Mouse (Mus musculus) right cerebral cortex, postnatal 14 days (tissue): ENCODE results near the gene Abcb9.
"Not testable (repeated sequence)": the region's sequence is repeated elsewhere in the genome, so short reads cannot be mapped to it uniquely, and the experiment has no call there.

Source experiments
- DNase-seq: peaks from one replicate; pipeline ENCODE4 v3.0.0; 2022

Gene Abcb9

DNA sequence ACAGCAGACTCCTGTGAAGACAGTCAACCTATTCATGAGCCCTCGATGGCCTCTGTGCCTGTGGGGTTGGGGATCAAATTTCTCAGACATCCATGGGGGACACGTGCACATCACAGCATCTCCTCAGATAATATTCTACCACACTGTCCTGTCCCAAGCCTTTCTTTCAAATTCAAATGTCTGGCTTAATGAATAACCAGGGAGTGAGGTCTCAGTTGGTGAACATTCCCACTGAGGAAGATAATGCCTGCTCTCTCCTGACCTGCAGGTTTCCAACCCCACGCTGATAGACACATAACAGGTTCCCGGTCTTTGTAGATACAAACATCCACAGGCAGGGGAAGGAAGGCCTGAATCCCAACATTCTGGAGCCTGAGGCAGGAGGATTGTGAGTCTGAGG lies 38.6 kb downstream of the Abcb9 start:
- no peak for DNase-seq

DNA sequence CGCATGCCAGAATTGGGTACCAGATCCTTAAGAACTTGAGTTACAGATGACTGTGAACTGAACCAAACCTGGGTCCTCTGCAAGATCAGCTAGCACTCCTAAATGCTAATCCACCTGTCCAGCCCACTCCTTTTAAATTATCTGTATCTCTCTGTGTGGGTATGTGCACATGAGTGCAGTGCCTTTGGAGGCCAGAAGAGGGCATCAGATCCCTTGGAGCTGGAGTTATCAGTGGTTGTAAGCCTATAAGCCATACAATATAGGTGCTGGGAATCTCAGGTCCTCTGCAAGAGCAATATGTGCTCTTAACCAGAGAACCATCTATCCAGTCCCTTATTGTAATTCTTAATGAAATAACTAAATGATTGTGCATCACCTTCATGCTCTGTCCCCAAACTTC lies 39.4 kb downstream of the Abcb9 start:
- DNase-seq = no peak

DNA sequence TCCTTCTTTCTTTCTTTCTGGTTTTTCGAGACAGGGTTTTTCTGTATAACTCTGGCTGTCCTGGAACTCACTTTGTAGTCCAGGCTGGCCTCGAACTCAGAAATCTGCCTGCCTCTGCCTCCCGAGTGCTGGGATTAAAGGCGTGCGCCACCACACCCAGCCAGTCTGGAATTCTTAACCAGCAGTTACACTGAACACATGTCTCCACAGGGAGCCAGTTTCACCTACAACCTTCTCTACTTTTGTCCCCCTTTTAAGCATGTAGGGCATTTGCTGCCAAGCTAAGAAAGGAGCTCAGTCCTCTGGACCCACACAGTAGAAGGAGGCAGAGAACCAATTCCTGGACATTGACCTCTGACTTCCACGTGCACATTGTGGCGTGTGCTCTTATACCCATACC lies 43.0 kb downstream of the Abcb9 start:
- DNase-seq = not testable (repeated sequence)

DNA sequence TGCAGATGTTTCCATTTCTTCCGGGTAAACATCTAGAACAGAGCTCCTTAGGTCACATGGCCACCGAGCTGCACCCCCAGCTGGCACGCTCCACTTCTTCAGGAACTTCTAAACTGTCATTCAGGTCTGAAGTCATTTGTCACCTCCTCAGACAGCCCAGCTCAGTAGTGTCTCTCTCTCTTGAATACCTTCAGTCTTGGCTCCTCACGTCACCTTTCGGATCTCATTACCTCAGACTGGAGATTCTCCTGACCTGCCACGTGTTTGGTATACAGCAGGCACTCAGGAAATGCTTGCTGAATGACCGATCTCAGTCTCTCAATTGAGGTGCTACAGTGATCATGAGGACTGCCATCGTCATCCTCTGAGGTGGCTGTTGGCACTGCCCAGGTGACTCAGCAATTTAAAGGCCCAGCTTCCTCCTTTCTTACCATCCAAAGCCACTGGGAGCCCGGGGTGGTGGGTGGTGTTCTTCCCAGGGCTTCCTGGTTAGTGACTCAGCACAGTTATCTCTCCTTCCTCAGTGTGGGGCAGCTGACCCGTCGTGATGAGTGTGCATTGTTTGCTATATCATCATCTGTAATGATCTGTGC lies 43.6 kb downstream of the Abcb9 start:
- no peak for DNase-seq

DNA sequence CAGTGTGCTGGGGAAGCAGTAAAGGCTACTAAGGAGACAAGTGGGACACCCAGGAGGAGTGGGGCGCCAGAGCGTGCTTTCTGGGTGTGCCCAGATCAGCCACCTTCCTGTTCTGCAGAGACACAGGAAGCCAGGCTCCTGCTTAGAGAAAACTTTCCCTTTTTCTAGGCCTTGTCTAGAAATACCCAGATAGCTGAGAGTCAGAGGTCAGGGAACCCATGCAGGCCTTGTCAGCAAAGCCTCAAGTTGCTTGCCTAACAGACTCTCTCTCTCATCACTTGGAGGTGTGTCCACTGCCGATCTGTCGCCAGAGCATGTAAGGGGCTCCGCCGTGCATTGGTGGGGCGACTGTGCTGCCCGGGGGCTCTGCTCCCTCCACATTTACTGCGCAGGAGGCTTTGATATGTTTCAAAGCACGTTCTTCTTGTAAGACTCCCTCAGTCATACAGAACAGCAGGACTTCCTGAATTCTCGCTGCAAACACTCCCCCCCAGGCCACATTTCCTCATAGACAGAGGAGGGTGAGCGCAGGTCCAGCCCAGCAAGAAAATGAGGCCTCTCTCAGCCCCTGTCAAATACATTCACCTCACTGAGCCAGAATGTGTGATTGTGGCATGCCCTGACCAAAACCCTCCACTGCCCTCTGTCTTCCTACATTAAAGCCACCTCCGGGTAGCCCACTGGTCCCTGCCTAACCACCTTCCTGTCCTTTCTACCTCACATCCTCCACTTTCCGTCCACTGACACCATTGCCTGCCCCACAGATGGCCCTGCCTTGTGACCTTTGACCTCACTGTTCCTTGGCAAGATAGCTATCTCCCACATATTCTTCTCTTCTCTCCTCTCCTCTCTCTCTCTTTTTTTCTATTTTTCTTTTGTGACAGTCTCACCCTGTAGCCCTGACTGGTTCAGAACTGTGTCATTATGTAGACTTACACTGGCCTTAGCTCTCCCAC lies 45.2 kb downstream of the Abcb9 start:
- no peak for DNase-seq

DNA sequence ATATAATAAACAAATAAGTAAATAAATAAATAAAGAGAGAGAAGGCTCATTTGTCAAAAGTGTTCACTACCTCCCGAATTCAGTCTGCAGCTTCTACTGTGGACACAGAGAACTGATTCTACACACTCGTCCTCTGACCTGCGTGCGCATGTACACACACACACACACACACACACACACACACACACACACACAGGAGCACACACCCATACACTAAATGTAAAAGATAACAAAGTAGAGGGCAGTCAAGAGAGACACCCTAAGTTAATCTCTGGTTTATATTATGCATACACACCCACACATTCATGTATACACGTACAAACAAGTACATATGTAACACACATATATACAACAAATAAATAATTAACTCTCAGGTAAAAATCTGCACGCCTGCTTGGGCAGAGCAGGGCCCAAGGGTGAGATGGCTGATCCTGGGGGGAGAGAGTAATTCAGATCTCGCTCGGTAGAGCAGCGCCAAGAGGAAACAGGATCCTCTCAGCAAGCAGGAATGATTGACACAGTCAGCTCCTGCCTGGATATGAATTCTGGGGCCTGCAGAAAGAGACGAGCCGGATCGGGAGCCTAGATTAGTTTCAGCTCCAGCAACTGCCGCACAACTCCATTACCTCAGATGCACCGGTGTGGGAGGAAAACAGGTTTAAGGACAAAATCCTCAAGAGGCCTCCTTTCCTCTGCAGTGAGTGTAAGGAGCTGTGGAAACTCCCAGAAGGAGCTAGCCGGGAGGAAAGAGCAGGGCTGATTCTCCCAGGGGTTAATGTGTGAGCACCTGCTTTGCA lies 46.2 kb downstream of the Abcb9 start:
- no peak for DNase-seq

DNA sequence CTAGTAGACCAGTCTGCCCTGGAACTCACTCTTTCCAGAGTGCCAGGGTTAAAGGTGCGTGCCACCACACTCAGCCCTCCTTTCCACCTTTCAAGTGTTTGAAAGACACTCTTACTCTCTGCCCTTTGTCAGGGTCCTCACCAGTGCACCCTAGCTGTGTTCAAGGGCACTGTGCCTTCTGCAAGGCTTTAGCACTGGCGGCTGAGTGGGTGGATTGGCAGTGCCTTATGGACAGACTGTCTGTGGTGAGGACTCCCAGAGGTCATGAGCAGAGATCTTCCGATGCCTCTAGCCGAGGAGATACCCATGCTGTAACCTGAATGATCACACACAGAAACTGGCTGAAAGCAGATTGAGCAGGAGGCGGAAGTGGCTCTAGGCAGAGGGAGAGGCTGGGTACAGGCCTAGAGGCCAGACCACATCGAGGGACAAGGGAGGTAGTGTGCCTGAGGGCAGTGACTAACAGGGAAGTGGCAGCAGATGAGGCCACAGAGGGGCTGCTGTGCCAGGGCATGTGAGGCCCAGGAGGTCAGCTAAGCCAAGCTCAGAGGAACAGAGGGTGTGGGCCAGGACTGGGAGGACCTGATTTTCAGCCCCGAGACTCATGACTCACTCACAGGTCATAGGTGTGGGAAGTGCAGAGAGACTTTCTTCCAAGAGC lies 48.7 kb downstream of the Abcb9 start:
- DNase-seq = no peak

DNA sequence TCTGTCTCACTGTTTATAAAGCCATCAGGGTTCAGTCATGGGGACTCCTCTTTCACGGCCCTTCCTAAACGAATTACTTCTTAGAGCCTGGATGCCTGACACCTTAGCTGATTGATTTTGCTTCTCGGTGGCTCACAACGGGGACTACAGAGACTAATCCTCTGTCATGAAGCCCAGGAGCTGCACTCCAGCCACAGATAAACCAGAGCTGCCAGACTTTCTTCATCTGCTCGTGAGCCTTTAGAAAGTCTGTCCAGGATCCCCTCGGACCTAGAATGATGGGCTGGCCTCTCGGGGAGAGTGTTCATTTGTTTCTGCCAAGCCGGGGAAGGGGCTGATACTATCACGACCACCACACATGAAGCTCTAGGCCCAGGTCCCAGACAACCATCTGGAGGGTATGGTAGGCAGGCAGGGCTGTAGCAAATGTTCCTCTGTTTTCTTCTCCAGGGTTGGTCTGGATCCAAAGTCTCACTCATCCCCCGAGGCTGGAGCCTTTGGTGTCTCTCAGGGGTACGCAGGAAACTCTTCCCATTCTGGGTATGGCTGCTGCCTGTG lies 50.1 kb downstream of the Abcb9 start:
- DNase-seq = no peak

DNA sequence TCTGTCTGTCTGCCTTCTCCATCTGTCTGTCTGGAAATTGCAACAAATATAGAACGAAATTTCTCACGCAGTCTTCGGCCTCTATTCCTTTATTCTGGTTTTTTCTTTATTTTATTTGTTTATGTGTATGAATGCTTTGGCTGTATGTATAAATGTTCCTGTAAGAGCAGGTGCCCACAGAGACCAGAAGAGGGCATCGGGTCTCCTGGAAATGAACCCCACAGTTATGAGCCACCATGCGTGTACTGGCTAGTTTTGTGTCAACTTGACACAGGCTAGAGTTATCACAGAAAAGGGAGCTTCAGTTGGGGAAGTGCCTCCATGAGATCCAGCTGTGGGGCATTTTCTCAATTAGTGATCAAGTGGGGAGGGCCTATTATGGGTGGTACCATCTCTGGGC lies 51.6 kb downstream of the Abcb9 start:
- DNase-seq = no peak

DNA sequence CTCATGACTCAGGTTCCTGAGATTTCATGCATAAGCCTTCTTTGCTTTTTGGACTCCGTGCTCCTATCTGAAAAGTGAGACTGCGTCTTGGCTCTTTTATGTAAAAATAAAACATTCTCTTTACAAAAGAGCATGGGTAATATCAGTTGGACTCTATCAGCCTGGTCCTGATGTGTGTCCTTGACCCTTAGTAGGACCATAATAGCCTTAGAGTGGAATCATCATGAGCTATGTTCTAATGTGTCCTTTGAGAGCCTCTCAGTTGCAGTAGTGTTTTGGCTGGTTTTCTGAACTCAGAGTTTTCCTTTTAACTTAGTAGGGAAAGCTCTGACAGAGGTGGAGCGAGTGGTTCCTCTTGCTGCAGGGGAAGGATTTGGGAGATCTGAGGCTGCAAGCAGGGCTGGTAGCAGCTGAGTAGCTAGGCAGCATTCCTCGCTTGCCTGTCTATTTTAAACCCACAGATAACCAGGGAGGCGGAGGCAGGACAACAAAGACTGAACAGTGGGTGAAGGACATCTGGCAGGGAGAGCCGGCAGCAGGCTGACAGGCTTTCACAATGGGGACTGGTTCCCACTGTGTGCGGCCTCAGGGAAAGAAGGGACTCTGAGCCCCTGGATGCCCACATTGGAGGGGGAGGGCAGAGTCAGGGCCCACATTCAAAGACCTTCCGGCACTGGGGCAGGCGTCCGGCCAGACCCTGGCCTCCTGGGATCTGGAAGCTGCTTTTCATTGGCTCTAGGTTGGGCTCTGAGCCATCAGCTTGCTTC lies 52.2 kb downstream of the Abcb9 start:
- peak; percentile 57 for DNase-seq

DNA sequence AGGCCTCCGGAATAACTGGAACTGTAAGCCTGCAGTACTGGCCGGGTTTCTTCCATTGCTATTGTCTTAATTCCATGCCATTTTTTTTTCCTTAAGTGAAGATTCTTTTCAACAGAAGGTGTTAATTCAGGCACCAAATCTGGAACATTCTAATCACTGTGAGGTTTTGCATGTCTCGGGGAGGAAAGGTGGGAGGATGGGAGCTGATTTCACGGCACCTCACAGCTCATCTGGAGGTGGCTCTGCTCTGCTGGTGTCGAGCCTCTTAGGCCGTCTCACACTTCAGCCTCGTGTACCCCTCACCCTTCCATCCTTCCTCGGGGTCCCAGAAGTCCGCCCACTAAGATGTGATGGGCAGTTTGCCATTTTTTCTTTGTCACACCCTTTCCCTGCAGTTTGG lies 54.5 kb downstream of the Abcb9 start:
- no peak for DNase-seq

DNA sequence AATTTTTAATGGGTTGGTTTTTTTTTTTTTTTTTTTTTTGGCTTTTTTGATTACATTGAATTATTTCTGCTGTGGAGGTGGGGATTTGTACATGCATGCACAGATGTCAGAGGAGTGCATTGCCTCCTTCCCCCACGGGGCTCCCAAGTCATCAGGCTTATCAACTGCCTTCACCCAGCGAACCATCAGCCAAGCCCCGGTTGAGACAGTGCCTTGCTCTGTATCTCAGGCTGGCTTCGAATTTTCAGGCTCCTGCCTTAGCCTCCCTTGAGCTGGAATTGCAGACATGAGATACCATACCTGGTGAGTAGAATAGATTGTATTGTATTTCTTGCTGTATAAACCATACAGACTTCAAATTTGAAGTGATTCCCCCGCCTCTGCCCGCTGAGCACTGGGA lies 56.0 kb downstream of the Abcb9 start:
- no peak for DNase-seq

DNA sequence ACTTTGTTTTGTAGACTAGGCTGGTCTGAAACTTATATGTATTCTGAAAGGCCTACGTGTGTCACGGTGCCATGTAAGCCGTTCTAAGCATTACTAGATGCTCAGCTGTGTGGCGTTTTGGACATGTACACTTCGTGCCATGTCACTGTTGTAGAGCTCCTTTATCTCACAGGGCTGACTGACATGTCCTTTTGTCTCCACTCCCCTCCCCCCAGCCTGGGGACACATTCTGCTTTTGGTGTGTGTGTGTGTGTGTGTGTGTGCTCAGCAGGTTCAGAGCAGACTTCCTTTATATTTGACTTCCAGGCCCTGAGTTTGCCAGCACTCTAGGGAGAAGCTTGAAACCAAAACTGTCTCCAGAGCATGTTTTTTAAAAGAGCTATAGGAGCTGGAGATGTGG lies 58.8 kb downstream of the Abcb9 start:
- DNase-seq = no peak

DNA sequence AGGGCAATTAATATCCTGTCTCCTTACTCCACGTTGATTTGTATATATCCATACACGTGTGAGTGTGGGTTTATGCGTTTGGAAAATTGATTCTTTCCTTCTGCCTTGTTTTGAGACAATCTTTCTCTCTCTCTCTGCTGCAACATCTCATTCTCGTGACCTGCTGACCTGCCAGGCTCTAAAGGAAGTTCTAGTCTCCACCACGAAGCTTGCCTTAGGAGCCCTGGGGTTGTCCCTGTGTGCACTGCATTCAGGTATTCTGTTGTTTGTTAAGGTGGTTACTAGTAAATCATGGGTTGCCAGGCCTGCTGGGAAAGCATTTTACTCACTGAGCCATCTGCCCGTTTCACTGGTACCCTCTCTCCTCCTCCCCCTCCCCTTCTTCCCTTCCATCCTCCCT lies 59.3 kb downstream of the Abcb9 start:
- no peak for DNase-seq

DNA sequence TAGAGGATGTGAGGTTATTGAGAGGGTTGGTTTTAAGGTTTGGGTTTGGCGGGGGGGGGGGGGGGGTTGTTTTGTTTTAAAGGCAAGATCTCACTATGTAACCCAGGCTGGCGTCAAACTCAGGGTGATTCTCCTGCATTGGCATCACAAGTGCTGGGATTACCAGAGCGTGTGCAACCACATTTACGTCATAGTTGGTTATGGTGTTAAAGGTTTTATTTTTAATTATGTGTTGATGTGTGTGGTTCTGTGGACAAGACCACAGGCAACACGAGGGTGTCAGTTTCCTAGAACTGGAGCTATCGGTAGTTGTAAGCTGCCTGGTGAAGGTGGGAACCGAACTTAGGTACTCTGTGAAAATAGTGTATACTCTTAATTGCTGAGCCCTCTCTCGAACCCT lies 59.8 kb downstream of the Abcb9 start:
- DNase-seq = no peak

DNA sequence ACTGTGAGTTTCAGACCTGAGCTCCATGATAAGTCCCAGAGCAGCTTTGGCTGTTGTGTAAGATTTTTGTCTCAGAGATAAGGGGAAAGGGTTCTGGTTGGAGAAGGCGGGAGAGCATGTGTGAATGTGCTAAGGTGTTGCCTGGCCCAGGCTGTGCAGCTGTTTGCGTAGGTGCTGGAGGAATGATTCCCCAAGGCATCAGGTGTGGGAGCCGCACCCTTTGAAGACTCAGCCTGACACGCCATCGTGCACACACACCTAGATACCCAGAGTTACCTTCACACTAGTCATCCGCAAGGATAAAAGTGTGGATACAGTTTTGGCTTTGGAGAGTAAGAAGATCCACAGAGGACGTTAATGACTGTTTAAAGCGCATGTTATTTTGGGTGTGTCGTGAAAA lies 60.2 kb downstream of the Abcb9 start:
- no peak for DNase-seq

DNA sequence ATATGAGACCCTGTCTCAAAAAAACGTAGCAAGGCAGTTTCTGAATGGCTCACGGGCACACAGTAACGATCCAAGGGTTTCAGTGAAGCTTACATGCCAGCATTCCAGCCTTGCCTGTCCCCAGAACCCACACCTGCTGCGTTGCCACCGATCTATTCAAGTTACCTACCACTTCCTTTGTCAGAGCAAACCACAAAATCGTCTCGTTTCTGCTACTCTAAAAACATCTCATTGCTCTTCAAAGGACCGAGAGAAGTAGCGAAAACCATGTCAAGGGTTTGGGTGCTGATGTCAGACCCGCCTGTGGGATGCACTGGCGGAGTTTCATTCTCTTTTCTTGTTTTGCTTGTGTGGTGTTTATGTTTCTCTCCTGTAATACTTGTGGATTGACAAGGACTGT lies 61.1 kb downstream of the Abcb9 start:
- no peak for DNase-seq

DNA sequence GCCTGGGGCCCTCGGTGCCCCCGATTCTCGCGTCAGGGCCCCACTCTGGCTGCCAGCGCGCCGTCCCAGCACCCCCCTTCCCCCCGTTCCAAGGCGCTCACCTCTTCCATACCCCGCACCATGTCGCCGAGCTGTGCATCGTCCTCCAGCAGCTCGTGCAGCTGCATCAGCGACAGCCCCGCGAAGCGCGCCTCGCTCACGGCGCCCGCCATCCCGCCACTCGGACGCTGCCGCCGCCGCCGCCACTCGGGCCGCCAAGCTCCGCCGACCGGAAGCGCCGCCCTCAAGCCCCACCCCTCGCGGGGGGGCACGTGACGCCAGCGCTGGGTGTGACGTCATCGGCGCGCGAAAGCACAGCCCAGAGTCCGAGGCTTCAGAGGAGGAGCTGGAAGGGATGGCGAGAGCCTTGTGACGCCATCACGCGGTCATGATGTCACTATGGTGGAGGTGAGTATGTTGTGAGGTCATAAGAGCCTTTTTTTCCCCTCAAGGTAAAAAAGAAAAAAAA lies 63.5 kb downstream of the Abcb9 start, which contains the start of gene Vps37b:
Vps37b (minus strand) TSS at position 270 of the 508 bp plus-strand sequence.
- peak; percentile 92 for DNase-seq

DNA sequence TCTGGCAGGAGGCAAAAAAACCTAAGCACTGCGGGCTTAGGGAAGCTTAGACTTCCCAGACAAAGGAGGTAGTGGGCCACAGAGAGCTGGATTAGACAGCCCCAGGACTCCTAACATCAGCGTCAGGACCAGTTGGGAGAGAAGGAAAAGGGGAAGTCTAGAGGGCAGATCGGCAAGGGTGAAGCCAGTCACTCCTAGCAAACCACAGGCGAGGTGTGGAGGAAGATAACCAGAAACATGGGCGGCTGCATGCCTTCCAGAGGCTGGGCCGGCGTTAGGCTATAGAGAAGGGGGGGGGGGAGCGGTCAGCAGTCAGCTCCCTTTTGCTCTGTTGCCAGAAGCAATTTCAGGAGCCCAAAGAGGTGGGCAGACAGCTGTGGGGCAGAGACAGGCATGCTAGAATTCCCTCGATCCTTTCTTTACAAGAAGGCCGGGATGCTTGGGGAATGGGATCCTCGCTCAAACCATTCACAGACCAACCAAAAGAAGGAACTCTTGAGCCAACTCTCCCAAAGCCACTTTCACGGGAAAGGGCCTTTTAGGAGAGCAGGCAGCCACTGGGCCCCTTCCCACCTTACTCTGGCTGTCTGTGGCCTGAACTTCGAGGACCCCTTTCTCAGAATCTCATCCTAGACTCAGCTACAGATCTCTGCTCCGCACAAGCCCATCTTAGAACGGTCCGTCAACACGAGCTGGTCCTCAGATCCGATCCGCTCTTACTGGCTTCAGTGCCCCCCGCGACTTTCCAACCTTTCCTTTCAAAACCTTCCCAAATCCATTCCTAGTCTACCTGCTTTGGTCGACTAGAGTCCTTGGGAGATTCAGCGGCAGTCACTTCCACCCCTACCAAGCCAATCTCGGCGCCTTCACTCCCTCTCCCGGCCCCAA lies 64.3 kb downstream of the Abcb9 start:
- DNase-seq = no peak

DNA sequence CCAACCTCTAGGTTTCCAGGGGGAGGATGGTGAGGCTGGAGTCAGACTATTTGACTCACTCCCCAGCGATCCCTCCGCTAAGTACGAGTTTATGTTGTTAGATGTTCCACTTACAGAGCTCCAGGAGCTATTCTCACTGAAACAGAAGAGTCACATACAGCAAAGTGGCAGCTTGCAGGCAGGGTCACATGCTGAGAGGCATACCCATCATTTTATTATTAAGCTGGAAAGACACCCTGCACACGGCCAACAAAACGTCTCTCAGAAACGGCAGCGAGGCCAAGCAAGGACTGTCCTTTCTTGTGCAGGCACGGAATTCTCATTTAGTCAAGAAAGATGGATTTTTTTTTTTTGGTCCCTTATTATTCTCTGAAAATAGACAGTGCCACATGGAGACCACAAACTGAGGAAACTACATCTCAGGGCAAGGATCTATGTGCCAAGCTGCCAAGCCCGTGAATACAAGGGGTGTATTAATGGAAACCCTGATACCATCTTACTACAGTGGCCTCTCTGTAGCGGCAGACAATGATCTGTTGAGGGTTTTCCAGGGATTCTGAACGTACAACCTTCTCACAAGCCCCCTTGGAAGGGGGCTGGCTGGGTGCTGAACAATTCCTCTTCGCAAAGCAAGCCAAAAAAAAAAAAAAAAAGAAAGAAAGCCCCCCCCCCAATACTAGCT lies 65.1 kb downstream of the Abcb9 start:
- no peak for DNase-seq
